Mouse (Mus musculus): ENCODE measurements around the gene Klf12.

The Klf12 gene

GRCm38 (mm10) chr14:100284119-100284860 lies at the start of gene Klf12:
Gene Klf12, minus strand, starts transcription at chr14:100284679.
- in situ Hi-C loops (cut with MseI, MboI) = no loop called here

GRCm38 (mm10) chr14:100333369-100333768 lies 48.9 kb upstream of the Klf12 start:
- in situ Hi-C loops (cut with MseI, MboI) = no loop called here

- in situ Hi-C loops (cut with MseI, MboI) = no loop called here
These were observed 44.3 kb upstream of the Klf12 start for GRCm38 (mm10) chr14:100328602-100329276.

- in situ Hi-C loops (cut with MseI, MboI) = no loop called here
These were observed 39.8 kb upstream of the Klf12 start for GRCm38 (mm10) chr14:100324303-100324702.

- in situ Hi-C loops (cut with MseI, MboI) = no loop called here
These were observed 37.5 kb upstream of the Klf12 start for GRCm38 (mm10) chr14:100322012-100322411.

GRCm38 (mm10) chr14:100316780-100317179 lies 32.3 kb upstream of the Klf12 start:
- in situ Hi-C loops (cut with MseI, MboI) = no loop called here

GRCm38 (mm10) chr14:100314099-100314498 lies 29.6 kb upstream of the Klf12 start:
- in situ Hi-C loops (cut with MseI, MboI) = no loop called here

GRCm38 (mm10) chr14:100300905-100301304 lies 16.4 kb upstream of the Klf12 start:
- in situ Hi-C loops (cut with MseI, MboI) = no loop called here

- in situ Hi-C loops (cut with MseI, MboI) = no loop called here
These were observed 14.4 kb upstream of the Klf12 start for GRCm38 (mm10) chr14:100298892-100299291.

GRCm38 (mm10) chr14:100286586-100287241 lies 2.2 kb upstream of the Klf12 start:
- in situ Hi-C loops (cut with MseI, MboI) = no loop called here

- in situ Hi-C loops (cut with MseI, MboI) = no loop called here
These were observed 1.4 kb upstream of the Klf12 start for GRCm38 (mm10) chr14:100285656-100286585.

- in situ Hi-C loops (cut with MseI, MboI) = no loop called here
These were observed 579 bp upstream of the Klf12 start for GRCm38 (mm10) chr14:100284861-100285655.

GRCm38 (mm10) chr14:100283411-100284118 lies 914 bp downstream of the Klf12 start:
- in situ Hi-C loops (cut with MseI, MboI) = no loop called here

GRCm38 (mm10) chr14:100282651-100283050 lies 1.8 kb downstream of the Klf12 start:
- in situ Hi-C loops (cut with MseI, MboI) = no loop called here

GRCm38 (mm10) chr14:100281734-100282133 lies 2.7 kb downstream of the Klf12 start:
- in situ Hi-C loops (cut with MseI, MboI) = no loop called here

GRCm38 (mm10) chr14:100274179-100274578 lies 10.3 kb downstream of the Klf12 start:
- in situ Hi-C loops (cut with MseI, MboI) = no loop called here

GRCm38 (mm10) chr14:100260531-100260930 lies 23.9 kb downstream of the Klf12 start:
- in situ Hi-C loops (cut with MseI, MboI) = no loop called here

- in situ Hi-C loops (cut with MseI, MboI) = no loop called here
These were observed 41.4 kb downstream of the Klf12 start for GRCm38 (mm10) chr14:100243046-100243445.

GRCm38 (mm10) chr14:100239874-100240273 lies 44.6 kb downstream of the Klf12 start:
- in situ Hi-C loops (cut with MseI, MboI) = no loop called here

GRCm38 (mm10) chr14:100236757-100237156 lies 47.7 kb downstream of the Klf12 start:
- in situ Hi-C loops (cut with MseI, MboI) = no loop called here

All from mouse trophoblast stem cell (cell line).